Mouse (Mus musculus): Measurements from ENCODE around the gene Nr1i3.
A peak's percentile ranks its signal among the peaks of the same experiment; 100 is the strongest.
"Not testable (repeated sequence)": the region's sequence is repeated elsewhere in the genome, so short reads cannot be mapped to it uniquely, and the experiment has no call there.

Nr1i3 gene

GRCm38 (mm10) chr1:171230215-171230614, 16.4 kb downstream of the Nr1i3 start:
- DNase-seq (ENCODE audit: low spot score in 2 of 2), result no peak

- no peak for DNase-seq (ENCODE audit: low spot score in 2 of 2)
These were observed 18.1 kb downstream of the Nr1i3 start for GRCm38 (mm10) chr1:171231844-171232243.

- DNase-seq (ENCODE audit: low spot score in 2 of 2), result no peak
These were observed 18.6 kb downstream of the Nr1i3 start for GRCm38 (mm10) chr1:171232348-171232747.

GRCm38 (mm10) chr1:171232800-171233730, 19.3 kb downstream of the Nr1i3 start:
- no peak for DNase-seq (ENCODE audit: low spot score in 2 of 2)

- no peak for DNase-seq (ENCODE audit: low spot score in 2 of 2)
These were observed 20.4 kb downstream of the Nr1i3 start, which contains the start of gene Fcer1g for GRCm38 (mm10) chr1:171234126-171234525. TSS of gene Fcer1g (minus strand) at chr1:171234365.

GRCm38 (mm10) chr1:171234538-171234937, 20.8 kb downstream of the Nr1i3 start:
- DNase-seq (ENCODE audit: low spot score in 2 of 2), result no peak

- DNase-seq (ENCODE audit: low spot score in 2 of 2), result no peak
These were observed 22.0 kb downstream of the Nr1i3 start for GRCm38 (mm10) chr1:171235791-171236190.

GRCm38 (mm10) chr1:171237438-171237837, 23.7 kb downstream of the Nr1i3 start:
- DNase-seq (ENCODE audit: low spot score in 2 of 2), result no peak

- DNase-seq (ENCODE audit: low spot score in 2 of 2), result no peak
These were observed 24.7 kb downstream of the Nr1i3 start for GRCm38 (mm10) chr1:171238463-171238862.

GRCm38 (mm10) chr1:171239992-171240744, 26.4 kb downstream of the Nr1i3 start:
- no peak for DNase-seq (ENCODE audit: low spot score in 2 of 2)

- no peak for DNase-seq (ENCODE audit: low spot score in 2 of 2)
These were observed 27.1 kb downstream of the Nr1i3 start for GRCm38 (mm10) chr1:171240911-171241310.

- DNase-seq (ENCODE audit: low spot score in 2 of 2), result not testable (repeated sequence)
These were observed 28.2 kb downstream of the Nr1i3 start for GRCm38 (mm10) chr1:171241952-171242351.

GRCm38 (mm10) chr1:171245353-171245752, 31.6 kb downstream of the Nr1i3 start:
- no peak for DNase-seq (ENCODE audit: low spot score in 2 of 2)

GRCm38 (mm10) chr1:171246709-171247452, 33.1 kb downstream of the Nr1i3 start:
- peak; percentile 95 to 98 for DNase-seq (ENCODE audit: low spot score in 2 of 2)

- DNase-seq (ENCODE audit: low spot score in 2 of 2), result no peak
These were observed 33.7 kb downstream of the Nr1i3 start for GRCm38 (mm10) chr1:171247453-171247841.

- no peak for DNase-seq (ENCODE audit: low spot score in 2 of 2)
These were observed 34.1 kb downstream of the Nr1i3 start for GRCm38 (mm10) chr1:171247916-171248315.

GRCm38 (mm10) chr1:171248386-171249226, 34.8 kb downstream of the Nr1i3 start:
- DNase-seq (ENCODE audit: low spot score in 2 of 2), result no peak

- DNase-seq (ENCODE audit: low spot score in 2 of 2), result peak in 1 of 2 experiments; percentile 29
These were observed 36.3 kb downstream of the Nr1i3 start, which contains the start of gene Adamts4 for GRCm38 (mm10) chr1:171249913-171250600. TSS of gene Adamts4 (plus strand) at chr1:171250421.

GRCm38 (mm10) chr1:171250680-171251593, 37.2 kb downstream of the Nr1i3 start, which contains the start of gene Ndufs2:
TSS of gene Ndufs2 (minus strand) at chr1:171251388.
- DNase-seq (ENCODE audit: low spot score in 2 of 2), result no peak

Data from frontal cortex, postnatal 25 days (tissue).